Mouse (Mus musculus) E14TG2a.4 (cell line): ENCODE results near the gene Gstm7.

Experiments used
- CTCF ChIP-seq: conservative IDR thresholded peaks from 2 replicates; pipeline ENCODE4 v1.5.1; 2014; ENCODE audit warnings: low read length
- NANOG ChIP-seq: IDR thresholded peaks from 2 replicates; pipeline ENCODE4 v1.6.1; 2014; ENCODE audit warnings: borderline replicate concordance, low read length, mixed read lengths
- POU5F1 ChIP-seq: IDR thresholded peaks from 2 replicates; pipeline ENCODE4 v1.6.1; 2014; ENCODE audit warnings: low read length, borderline replicate concordance

DNA sequence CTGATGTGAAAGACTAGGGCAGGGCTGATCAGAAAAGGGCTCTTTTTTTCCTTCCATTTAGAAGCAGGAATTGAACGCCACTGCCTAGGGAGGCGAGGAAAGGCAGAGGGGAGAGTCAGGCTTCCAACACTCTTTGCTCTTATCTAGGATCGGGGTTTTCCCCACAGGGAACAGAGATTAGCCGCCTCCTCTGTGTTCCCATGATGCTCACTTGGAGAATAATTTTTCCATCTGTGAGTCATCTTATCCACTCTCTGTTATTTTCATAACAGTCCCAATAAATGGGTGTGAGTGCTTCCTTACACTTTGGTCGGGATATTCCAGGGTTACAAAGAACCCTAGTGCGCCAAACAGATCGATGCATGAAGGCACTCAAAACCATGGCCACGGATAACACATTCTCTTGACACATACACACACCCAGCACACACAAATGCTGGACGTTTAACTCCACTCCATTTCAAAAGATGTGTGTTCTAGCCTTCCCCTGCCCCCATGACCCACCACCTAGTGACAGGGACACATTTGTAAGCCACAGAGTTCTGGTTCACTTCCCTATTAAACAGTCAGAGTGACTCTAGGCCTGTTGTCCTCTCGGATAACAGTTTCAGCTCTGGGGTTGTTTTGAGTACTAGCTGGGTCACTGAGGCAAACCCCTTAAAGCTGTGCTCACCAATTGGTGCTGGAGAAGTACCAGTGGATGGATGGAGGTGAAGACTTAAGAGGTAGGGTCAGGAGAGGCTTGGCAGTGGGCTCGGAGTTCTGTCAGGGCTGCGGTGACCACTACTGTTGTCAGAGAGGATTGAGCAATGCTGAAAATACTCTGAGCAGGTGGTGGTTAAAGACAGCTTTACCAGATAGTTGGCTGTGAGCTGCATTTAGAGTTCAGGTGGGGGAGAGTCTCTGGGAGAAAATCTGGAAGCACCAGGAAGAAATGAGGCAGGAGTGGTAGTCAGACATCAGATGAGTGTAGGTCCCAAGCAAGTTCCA lies 53.6 kb downstream of the Gstm7 start:
- TF ChIP-seq CTCF: no peak
- no peak for TF ChIP-seq NANOG
- TF ChIP-seq POU5F1: no peak
